Comparison of ENCODE assay signal across 9 mouse cellular contexts in the genomic region with DNA sequence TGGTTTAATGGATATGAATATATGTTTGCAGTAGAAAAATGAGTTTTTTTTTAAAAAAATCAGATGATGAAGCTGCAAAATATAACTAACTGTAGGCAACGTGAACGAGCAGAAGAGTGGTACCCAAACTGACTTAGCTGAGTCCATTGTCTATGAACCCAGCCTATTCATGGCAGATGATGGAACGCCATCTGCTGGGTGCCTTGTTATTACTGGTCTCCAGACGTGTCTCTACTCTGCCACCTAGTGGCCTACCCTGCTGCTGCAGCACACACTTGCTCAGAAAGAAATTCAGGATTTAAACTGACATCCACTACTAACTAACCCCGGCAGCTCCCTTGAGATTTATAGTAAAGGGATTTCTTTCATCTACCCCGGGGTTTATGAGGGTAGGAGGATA.
DNase-seq lines count a peak whose midpoint lies in the region; ATAC-seq and TF ChIP-seq lines count a peak whose summit lies in the region.
"Had no signal": no experiment of that assay in that cellular context is flagged by ENCODE, and none has a peak within 500 bp of the region (broad histone marks: within the 10 kb centered on the region; RNA-seq: fewer than 3 reads in every experiment).

No protein-coding gene starts in this region.

- no peaks in the 10 kb centered on the region for H3K27me3 ChIP-seq in liver, postnatal 0 days (ENCODE audit: insufficient read depth, low read length)
- H3K27me3 ChIP-seq in neural tube, embryonic 15.5 days (replicated peaks): no peaks in the 10 kb centered on the region
- H3K27me3 ChIP-seq: embryonic facial prominence, embryonic 13.5 days had no signal

- TF ChIP-seq EP300 in liver, postnatal 0 days (IDR thresholded peaks at IDR 0.05; ENCODE audit: low read depth): no peak

- H3K4me1 ChIP-seq in liver, postnatal 0 days (ENCODE audit: insufficient read depth): no peaks in the 10 kb centered on the region
- 0 out of 2 replicates have a peak, but pooled peaks cover 7% of the 10 kb centered on the region for H3K4me1 ChIP-seq in neural tube, embryonic 15.5 days
- H3K4me1 ChIP-seq: embryonic facial prominence, embryonic 13.5 days had no signal

- peak; percentile 84 to 86 for DNase-seq in B cell, adult 2 months
- peak; percentile 82 for DNase-seq in adrenal gland, adult 2 months
- peak; percentile 94 for DNase-seq in embryo, embryonic 11 days
- peak; percentile 86 to 96 for DNase-seq in kidney, postnatal 25 days
- peak; percentile 86 for DNase-seq in liver, postnatal 0 days
- peak; percentile 53 for DNase-seq in testis, postnatal 14 days (ENCODE audit: low spot score)

- 12% methylated on average over 6 of the region's 6 CpGs for WGBS in liver, postnatal 0 days (ENCODE audit: insufficient replicate concordance)
- 6% methylated on average over 6 of the region's 6 CpGs for WGBS in neural tube, embryonic 15.5 days

- peak; percentile 93 for ATAC-seq in granulocyte monocyte progenitor cell, adult 5-6 weeks (replicated peaks; ENCODE audit: poor library complexity, severe bottlenecking)
- peak; percentile 56; the same call in 1 of the 2 replicates for ATAC-seq in liver, postnatal 0 days
- peak; percentile 33; the same call in 1 of the 2 replicates for ATAC-seq in neural tube, embryonic 15.5 days (ENCODE audit: low FRiP score)

- no peak overlapping the region for H3K9ac ChIP-seq in liver, postnatal 0 days (replicated peaks)
- H3K9ac ChIP-seq in neural tube, embryonic 15.5 days (replicated peaks): no peak overlapping the region
- H3K9ac ChIP-seq: embryonic facial prominence, embryonic 13.5 days had no signal

- no peaks in the 10 kb centered on the region for H3K36me3 ChIP-seq in liver, postnatal 0 days (replicated peaks; ENCODE audit: insufficient read depth, low read length)
- H3K36me3 ChIP-seq in neural tube, embryonic 15.5 days: no peaks in the 10 kb centered on the region
- H3K36me3 ChIP-seq: embryonic facial prominence, embryonic 13.5 days had no signal

- no peak overlapping the region for H3K27ac ChIP-seq in liver, postnatal 0 days (ENCODE audit: low read depth)
- H3K27ac ChIP-seq in neural tube, embryonic 15.5 days (replicated peaks): no peak overlapping the region
- H3K27ac ChIP-seq: embryonic facial prominence, embryonic 13.5 days had no signal

- no peak overlapping the region for H3K4me2 ChIP-seq in liver, postnatal 0 days (ENCODE audit: low read depth, low read length)
- no peak overlapping the region for H3K4me2 ChIP-seq in neural tube, embryonic 15.5 days
- H3K4me2 ChIP-seq: embryonic facial prominence, embryonic 13.5 days had no signal

- peak; percentile 99 for TF ChIP-seq CTCF in liver, postnatal 0 days (IDR thresholded peaks at IDR 0.05; ENCODE audit: low read depth)

- H3K4me3 ChIP-seq in liver, postnatal 0 days (ENCODE audit: low read depth, low read length): no peak overlapping the region
- no peak overlapping the region for H3K4me3 ChIP-seq in neural tube, embryonic 15.5 days (replicated peaks)
- H3K4me3 ChIP-seq: embryonic facial prominence, embryonic 13.5 days had no signal

- peaks cover 4% of the 10 kb centered on the region; the same call in 1 of the 2 replicates for H3K9me3 ChIP-seq in liver, postnatal 0 days (ENCODE audit: low read length)
- H3K9me3 ChIP-seq in neural tube, embryonic 15.5 days (replicated peaks): no peaks in the 10 kb centered on the region

Comparison
In these comparisons a context has a peak if more than half of its experiments do, and no peak if none do; other contexts are left out.
1. ATAC-seq: peak in every context shown above with its lines; median percentile 93 in granulocyte monocyte progenitor cell, adult 5-6 weeks; 56 in liver, postnatal 0 days; 33 in neural tube, embryonic 15.5 days.